Mouse (Mus musculus): ENCODE measurements at regions not wholly inside any gene's neighbourhood (a gene's known extent, or its start where the extent isn't known, plus 50 kb on each side); places are given as distances from the start of the nearest gene placed in this dataset.

DNA sequence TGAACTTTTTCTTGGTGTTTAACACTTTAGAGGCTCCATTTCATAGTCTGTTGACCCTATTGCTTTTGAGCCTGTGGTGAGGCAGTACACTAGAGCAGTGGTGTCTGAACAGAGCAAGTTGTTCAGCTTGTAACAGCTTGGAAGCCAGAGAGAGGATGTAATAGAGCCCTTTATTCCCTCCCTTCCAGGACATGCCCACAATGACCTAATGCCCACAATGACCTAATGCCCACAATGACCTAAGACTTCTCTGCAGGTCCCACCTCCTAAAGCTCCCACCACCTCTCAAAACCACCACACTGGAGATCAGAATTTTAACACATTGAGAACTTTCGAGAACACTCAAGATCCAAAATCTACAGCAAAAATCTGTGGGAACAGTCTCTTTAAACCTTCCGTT lies 115.6 kb downstream of the S1pr1 start:
- no peak for ATAC-seq (replicated peaks; ENCODE audit: poor library complexity)

DNA sequence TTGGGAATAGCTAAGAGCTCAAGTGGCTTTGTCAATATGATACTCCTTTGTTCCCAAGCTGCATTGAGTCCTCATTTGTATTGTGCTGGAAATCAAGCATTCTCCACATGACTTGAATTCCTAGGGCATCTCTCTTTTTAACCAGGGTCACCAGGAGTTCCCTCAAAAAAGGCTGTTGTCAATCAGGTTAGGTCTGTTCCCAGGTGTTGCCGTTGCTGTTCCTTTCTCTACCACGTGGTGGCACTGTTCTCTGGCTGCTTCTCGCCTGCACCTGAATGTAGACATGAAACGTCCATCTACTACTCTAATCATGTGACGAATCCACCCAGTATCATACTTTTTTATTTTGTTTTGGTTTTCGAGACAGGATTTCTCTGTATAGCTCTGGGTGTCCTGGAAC lies 118.3 kb downstream of the S1pr1 start:
- peak; percentile 99 for ATAC-seq (replicated peaks; ENCODE audit: poor library complexity)

DNA sequence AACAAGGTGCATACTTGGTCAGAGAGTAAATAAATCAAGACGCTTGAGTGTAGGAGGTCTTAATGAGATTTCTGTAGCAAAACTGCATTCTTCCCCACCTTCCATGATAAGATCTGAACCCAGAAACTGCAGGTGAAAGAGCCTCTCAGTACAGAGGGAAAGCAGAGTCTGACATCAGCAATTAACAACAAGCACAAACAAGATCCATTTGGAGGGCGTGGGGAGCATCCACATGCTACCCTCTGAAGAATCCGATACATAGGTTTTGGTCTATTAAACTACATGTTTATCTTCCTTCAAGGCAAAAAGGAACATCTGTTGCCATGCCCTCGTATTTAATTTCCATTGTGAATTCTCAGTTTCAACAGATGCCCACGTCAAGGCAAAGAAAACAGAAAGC lies 124.2 kb downstream of the S1pr1 start:
- ATAC-seq (replicated peaks; ENCODE audit: poor library complexity) = no peak

DNA sequence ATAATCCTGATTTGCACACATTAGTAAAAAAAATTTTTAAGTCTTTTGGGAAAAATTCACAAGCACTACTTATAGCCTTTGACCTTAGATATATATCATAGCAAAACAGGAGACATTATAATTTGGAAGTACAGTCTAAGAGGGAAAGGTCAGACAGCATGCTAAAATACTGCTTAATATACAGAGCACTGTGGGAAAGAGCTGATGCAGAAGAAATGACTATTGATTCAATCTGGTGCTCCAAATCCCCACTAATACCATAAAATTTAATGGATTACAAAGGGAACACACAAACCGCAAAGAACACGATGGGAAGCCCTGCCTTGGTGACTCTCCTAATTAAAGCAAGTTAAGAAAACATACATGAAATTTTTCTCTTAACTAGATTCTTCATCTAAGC lies 126.3 kb downstream of the S1pr1 start:
- ATAC-seq (replicated peaks; ENCODE audit: poor library complexity) = no peak

DNA sequence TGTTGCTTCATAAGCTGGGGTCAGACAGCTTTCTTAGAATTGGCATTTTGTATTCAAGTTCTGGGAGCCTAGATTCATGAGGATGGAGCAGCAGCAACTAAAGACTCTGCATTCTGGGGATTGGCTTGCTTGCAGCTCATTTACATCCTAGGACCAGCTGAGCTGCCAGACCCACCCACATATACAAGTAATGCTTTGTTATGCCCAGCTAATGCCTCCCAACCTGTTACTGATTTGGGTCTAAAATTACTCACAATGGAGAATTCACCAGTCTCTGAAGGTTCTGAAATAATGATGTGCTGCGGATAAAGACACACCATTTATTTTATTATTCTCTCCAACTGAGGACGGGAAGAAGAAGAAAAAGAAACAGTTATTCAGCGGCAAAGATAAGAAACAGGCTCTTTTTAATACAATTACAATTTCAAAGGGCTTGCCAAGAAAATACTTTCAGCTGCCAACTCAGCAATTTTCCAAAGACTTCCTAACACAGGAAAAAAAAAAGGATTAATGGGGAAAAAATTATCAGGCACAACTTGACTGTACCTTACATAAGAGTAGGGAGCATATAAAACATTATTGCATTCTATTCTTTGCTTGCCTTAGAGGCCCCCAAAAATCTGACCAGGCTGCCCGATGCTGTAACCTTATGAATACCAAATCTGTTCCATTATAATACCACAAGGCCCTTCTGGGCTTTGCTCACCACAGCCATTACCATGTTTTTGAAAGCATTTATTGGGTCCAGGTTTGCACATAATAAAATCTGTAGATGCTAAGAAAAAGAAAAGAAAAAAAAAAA lies 134.5 kb downstream of the S1pr1 start:
- ATAC-seq (replicated peaks; ENCODE audit: poor library complexity) = no peak

DNA sequence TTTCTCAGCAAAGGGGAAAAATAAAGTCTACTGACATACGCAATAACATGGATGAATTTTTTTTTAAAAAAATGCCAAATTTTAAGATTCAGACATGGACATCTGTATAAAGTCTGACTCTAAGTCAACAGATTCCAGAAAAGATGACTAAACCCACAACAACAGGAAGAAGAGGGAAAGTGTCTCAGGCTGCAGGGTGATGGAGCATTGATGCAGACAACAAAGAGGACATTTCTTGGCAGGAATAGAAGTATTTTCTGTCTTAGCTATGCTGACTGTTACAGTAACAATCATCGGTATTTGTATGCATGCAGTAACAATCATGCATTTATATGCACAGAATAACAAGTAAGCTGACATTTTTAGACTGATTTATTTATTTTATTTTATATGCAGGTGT lies 139.5 kb downstream of the S1pr1 start:
- no peak for ATAC-seq (replicated peaks; ENCODE audit: poor library complexity)

DNA sequence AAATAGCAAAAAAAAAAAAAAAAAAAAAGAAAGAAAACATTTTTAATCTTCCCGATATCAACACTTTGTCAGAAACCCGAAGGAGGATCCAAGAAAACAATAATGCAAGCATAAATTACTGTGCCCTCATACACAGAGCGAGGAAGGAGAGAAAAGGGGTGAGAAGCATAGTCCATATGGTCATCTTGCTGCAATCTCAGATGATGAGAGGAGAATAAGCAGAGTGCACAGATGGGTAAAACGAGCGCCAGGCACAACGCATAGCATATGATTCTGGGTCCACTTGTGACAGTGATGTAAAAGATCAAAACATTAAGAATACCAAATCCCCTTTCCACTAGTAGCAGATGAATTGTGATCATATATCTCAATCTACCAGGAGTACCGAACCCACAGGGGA lies 152.1 kb downstream of the S1pr1 start:
- ATAC-seq (replicated peaks; ENCODE audit: poor library complexity) = no peak

DNA sequence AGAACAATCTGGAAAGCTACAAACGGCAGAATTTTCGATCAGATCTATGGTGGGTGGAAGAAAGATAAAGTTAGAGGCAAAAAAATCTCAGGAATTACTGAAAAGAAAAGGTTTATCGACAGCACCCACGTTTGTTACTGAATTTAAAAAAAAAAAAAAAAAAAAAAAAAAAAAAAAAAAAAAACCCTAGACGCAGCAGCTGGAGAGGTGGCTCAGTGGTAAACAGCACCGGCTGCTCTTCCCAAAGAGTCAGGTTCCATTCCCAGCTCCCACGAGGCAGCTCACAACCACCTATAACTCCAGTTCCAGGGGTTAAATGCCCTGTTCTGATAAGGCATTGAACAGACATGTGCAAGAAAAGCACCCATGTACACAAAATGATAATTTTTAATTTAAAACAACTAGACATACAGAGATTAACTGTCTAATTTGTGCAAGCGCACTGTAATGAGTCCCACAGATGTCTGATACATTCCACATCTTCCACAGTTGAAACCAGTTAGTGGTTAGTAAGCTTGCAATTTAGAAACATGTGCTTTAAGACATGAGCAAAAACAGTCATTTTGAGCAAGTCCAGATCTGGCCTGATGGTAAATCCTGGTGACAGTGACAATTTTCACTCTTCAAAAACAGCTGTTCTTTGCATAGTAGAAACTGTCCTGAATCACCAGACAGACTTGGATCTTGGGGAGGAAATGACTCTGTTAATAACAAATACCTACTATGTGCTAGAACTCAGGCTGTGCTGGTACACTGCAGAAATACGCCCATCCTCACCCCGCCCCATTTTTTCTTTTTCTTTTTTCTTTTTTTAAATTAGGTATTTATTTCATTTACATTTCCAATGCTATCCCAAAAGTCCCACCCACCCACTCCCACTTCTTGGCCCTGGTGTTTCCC lies 159.8 kb downstream of the S1pr1 start:
- ATAC-seq (replicated peaks; ENCODE audit: poor library complexity) = no peak

DNA sequence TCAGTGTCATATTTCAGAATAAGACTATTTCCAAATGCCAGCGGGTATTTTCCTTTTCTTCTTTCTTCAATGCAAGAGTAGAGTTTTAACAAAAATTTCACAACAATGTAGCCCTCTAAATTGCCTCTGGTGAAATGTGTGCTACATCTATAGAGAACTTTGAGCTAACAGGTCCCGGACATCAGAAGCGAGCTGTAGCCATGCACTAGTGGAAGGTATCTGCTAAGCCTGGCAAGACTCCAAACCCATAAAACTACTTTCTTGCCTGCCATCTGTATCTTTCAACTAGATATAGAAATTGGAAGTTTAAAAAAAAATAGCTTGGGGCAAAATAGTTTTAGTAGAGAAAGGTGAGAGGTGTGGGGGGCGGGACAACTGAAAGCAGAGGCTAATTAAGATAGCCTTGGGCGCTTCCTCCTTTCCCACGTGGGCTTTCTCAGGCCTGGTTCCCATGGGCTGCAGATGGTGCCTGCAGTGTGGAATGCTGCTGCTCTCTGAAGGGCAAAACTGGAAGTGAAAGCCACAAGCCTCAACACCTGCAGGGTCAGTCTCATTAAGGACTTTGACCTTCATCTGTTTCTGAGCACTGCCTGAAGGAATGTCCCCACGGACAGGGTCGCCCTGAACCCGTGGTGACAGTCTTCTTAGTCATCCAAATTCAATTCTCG lies 160.9 kb downstream of the S1pr1 start:
- peak; percentile 50; the same call in 1 of the 2 replicates for ATAC-seq (replicated peaks; ENCODE audit: poor library complexity)

DNA sequence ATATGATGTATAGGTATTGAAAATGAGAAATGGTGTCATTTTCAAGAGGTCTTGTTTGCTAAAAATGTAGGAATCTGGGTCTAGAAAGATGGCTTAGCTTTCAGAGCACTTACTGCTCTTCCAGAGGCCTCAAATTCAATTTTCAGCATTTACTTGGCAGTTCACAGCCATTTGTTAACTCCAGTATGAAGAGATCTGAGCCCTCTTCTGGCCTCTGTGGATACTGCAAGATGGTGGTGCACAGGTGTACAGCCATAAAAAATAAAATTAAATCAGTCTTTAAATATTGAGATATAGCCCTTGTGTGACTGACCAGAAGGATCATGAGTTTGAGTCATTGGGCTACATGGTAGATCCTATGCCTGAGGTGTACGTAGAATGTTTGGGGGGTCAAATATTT lies 173.1 kb downstream of the S1pr1 start:
- peak; percentile 68 for ATAC-seq (replicated peaks; ENCODE audit: poor library complexity)

DNA sequence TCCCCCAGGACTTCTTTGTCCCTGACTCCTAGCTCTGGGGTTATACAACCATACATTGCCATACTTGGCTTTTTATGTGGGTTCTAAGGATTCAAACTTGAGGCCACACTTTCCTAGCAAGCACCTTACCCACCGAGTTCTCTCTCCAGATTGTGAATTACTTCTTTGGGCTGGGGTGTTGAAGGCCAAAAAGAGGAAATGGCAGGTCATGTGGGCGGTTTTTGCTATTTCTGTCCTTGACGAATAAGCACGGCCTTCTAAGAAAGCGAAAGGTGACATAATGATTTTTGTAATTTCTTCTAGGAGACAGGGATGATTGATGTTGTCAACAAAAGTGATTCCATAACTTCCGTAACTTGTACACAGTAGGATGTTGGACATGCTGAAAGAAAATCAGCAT lies 176.5 kb downstream of the S1pr1 start:
- peak; percentile 87 for ATAC-seq (replicated peaks; ENCODE audit: poor library complexity)

DNA sequence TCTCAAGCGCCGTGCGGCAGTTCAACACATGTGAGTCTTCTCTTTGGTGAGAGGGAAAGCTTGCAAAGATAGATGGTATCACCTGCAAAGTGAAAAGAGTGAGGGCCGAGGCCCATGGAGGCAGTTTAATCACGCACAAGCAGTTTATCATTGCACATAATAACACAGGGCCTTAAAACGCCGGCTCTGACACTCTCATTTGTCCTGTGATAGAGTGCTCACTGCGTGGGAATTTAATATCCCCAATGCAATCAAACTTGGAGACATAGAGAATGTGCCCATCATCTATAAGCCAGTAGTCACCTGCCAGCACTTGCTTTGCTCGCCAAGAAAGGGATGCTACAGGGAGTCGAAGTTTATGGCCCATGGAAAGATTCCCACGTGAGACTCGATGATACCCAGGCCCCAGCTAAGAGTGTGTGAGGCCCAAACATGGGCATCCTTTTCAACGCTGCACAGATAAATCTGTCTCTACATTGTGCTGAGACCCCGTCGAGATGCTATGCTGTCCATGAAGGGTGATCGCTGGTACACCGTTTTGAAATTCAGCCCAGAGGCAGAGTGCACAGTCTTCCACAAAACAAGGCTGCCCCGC lies 182.6 kb downstream of the S1pr1 start:
- no peak for ATAC-seq (replicated peaks; ENCODE audit: poor library complexity)

DNA sequence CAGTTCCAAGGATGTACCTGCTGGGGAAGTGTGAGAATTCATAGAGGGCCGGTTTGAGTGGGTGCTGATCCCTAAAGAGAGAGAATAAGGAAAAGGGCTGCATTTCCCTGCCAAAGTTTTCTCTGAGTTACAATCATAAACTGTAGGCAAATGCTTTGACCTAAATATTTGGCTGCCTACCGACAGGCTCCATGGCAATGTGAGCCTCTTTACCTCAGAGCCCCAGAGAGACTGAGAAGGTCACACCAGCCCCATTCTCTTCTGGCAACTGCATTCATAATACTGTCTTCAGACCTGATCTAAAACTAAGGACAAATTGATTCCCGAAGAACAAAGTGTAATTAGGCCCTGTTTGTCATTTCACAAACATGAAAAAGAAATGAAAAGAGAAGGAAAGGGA lies 184.4 kb downstream of the S1pr1 start:
- ATAC-seq (replicated peaks; ENCODE audit: poor library complexity) = no peak

DNA sequence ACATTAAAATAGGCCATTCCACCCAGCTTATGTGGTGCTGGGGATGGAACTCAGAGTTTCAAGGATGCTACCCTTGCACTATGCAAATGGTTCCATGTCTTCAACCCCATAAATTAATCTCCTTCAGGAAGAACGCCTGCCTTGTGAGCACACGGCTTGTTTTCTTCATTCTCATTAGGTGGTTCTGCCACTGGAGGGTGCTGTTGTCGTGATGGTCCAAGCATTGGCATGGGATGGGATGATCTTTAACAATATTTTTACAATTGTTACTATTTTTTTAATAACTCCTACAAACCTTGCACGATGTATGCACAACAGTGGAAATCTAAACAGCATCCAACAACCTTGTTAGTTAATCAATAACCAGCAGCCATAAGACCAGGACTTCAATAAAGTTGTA lies 185.0 kb downstream of the S1pr1 start:
- ATAC-seq (replicated peaks; ENCODE audit: poor library complexity) = peak; percentile 84

DNA sequence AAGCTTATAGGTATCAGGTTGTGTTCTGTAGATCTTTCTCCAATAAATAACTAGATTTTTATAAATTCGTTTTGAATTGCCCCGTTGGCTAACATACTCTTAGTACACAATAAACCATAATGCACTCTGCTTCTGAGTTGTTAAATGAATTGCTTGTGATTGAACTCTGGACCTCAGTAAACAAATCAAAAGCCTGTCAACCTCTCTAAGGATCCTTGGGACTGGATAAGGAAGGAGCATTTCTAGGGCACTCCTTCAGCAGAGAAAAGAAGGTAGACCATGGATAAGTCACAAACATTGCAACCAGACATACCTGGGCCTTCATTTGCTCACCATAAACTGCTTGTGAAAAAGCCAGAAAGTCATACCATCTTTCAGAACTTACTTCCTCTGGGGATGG lies 191.4 kb downstream of the S1pr1 start:
- no peak for ATAC-seq (replicated peaks; ENCODE audit: poor library complexity)

DNA sequence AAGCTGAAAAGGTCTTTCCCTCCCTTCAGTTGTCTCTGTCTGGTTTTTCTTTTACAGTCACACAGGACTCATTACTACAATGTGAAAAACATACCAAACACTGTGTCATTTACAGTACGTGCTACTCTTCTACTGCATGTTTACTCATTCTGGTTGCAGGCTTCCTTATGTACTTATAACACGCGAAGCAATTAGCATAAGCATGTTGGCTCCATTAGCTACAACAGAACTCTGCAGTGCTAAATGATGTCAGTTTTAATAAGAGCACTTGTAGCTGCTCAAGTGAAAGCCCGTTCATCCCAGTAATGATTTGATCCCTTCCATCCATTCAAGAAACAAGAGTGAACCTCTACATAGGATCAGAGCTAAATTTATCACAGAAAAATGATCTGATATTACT lies 199.2 kb downstream of the S1pr1 start:
- ATAC-seq (replicated peaks; ENCODE audit: poor library complexity) = no peak

DNA sequence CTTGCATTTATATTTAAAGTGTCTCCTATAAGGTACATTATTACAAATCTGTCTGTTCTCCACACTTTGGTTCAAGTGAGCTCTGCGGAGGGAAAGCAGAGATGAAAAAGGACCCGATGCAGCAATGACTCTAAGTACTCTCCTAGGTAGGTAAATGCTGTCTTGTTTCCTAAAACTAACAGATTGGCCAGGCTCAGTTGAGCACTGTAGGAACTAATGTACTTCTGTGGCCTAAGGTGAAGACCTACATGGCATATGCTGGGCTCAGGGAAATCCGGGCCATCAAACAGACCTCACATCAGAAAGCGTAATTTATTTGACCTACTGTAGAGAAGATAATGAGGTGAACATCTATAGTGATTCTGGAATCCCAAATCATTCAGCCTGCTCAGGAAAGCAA lies 205.2 kb downstream of the S1pr1 start:
- no peak for ATAC-seq (replicated peaks; ENCODE audit: poor library complexity)

DNA sequence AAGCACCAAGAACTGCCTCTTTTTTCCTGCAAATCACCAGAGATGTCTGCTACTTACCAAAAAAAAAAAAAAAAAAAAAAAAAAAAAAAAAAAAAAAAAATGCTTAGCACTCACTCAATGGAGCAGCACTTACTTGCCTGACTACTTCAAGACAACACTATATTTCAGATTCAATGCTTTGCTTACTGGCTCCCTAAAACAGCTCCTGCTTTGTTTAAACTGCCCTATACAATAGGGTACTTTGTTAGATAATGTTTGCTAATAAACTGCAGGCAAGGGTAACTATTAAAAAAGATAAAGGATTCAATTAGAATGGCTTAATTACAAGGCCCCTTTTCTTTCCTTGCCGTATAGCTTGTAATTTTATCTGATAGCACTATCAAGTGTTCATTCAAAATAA lies 217.5 kb downstream of the S1pr1 start:
- ATAC-seq (replicated peaks; ENCODE audit: poor library complexity) = no peak

DNA sequence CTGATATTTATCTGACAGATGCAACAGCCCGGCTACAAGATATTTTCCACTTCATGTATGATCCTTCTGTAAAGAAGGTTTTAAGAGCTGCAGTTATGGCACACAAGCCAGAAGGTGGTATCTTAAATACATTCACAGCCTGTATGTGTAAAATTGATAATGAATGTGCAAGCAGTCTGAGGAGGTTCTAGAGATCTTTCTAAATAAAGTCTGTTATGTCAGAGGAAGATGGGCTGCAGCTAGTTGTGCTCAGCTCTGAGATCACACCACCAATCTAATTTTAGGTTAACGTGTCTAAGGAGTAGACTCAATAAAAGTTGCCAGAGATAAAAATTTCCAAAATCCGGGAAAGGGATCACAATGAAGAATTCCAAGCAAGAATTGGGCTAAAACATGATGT lies 218.8 kb downstream of the S1pr1 start:
- no peak for ATAC-seq (replicated peaks; ENCODE audit: poor library complexity)

DNA sequence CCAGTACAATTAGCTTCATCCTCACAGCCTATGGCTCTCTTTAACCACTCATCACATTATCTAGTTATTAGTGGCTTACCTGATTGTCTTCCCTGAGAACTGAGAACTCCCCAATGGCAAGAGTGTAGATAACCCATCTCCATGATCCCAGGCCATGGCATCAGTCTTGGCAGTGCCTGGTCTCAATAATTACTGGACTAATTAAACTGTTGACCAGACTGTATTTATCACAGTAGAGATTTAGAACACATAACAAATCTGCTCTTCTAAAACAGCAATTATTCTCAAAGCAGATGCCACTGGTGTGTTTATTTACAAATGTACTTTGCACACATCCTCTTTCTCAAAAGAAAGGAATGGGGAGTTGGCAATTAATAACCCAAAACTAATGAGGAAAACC lies 219.2 kb downstream of the S1pr1 start:
- no peak for ATAC-seq (replicated peaks; ENCODE audit: poor library complexity)

DNA sequence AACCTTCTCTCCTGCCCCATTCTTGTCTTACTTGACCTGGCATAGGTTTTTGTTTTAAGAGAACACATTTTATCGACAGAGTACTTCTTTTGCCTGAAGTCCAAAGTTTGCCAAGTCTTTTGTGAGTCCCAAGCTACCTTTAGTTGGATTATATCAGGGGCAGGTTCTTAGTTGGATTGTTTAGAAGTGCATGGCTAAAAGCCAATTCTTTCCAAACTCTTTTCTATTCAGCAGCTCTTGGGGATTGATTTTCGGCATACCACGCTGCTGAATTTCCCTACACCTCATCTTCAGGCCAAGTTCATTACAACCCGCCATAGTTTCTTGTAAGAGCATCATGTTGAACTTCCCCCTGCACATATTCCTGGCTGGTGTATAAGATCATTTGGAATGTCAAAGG lies 245.9 kb downstream of the S1pr1 start:
- ATAC-seq (replicated peaks; ENCODE audit: poor library complexity) = no peak
